Mouse (Mus musculus) layer of hippocampus, postnatal 25 days (tissue): Measurements from ENCODE around the gene Isyna1. TPM values are rescaled to one million over a fixed set of nuclear protein-coding genes. Genes with fewer than 3 reads are reported as not detected.
A peak's percentile ranks its signal among the peaks of the same experiment; 100 is the strongest.

Experiments used
- DNase-seq, 2 experiments: peaks; one replicate each; pipeline ENCODE4 v3.0.0; 2022; ENCODE audit warnings: mixed read lengths in 2 of 2, low spot score in 1 of 2; ENCODE audit errors: extremely low spot score in 1 of 2
- total RNA-seq, 2 experiments: library from RNA; stranded (reverse); gene quantifications; 2 replicates each; pipeline ENCODE4 v1.2.3; 2021

Isyna1 gene
- total RNA-seq, 2 experiments from 2014 or later, result 41.5 to 47.0 TPM

DNA sequence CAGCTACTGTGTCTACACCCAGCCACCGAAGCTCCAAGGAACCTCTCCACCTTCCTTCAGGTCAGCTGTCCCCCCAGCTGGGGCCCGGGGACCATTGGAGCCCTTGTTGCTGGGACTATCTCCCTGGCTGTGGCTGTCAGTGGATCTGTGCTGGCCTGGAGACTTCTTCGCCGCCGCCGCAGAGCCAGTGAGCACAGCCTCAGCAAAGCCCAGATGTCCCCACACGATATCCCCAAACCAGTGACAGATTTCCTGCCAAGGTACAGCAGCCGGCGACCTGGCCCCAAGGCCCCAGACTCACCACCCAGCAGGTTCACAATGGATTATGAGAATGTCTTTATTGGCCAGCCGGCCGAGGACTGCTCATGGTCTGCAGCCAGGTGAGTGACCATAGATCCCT lies 23.8 kb downstream of the Isyna1 start:
- no peak for DNase-seq

DNA sequence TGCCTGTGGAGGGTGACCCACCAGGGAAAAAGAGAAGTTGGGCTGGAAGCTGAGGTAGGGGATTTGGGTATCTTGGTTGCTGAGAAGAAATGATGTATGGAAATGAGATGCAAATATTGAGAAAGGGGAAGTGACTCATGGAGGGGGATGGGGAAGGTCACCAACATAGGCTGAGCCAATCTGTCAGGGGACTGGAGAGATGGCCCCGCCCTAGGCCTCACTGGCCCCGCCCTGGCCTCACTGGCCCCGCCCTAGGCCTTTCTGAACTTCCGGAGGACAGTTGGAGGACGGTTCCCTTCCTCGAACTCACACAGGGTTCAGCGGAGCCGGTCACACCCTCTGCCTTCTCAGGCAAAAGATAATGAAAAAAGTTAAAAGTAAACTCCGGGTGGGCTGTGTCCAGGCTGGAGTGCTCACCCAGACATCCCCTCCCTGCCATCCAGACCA lies 24.7 kb downstream of the Isyna1 start:
- DNase-seq, result no peak

DNA sequence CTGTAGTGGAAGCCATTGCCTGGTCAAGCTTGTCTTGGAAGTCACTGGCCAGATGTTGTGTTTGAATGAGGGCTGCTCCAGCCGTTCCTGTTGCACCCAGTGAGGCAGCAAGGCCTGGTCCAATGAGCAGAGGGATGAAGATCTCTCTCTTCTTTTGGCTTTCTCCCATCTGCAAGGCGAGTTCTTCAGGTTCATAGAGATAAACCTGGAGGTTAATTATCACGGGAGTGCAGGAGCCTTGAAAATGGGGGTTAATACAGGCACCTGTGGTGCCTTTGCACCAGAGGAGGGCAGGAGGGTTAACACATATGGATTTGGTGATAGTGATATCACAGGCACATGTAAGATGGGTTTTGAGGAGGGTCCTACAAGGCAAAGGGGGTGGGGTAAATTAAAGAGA lies 28.0 kb downstream of the Isyna1 start:
- no peak for DNase-seq

DNA sequence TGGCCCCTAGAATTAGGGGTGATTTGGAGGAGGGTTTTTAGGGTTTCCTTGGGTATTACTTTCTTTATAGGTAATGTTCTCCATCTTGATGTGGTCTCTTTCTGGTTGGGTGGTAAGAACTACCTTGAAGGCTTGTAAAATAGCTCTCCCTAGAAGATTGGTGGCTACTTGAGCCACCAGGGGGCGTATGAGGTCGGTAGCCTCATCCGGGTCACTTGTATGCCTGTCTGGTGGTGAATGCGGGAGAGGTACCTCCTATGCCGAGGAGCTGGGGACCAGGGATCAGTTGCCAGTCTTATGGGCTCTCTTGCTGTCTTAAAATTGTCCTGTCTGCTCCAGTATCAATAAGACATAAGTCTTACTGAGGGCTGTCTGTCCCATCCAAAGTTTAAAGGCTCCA lies 30.9 kb downstream of the Isyna1 start:
- DNase-seq, result peak in 1 of 2 experiments; percentile 37

DNA sequence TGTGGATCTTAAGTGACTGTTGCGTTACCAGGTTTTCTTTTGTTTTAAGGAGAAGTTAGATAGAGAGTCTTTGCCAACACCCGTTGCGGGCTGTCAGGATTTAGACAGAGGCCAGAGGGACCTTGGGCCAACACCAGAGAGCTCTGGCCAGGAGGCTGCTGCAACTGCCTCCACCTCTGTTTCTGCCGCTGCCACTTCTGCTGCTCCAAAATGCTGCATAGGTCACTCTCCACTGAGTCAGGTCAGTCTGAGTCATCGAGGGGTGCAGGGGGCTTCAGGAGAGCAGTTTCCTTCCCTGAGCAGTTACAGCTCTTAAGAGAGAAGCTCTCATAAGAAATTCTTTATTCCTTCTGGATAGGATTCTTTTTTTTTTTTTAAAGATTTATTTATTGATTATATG lies 32.9 kb downstream of the Isyna1 start:
- DNase-seq, result no peak

DNA sequence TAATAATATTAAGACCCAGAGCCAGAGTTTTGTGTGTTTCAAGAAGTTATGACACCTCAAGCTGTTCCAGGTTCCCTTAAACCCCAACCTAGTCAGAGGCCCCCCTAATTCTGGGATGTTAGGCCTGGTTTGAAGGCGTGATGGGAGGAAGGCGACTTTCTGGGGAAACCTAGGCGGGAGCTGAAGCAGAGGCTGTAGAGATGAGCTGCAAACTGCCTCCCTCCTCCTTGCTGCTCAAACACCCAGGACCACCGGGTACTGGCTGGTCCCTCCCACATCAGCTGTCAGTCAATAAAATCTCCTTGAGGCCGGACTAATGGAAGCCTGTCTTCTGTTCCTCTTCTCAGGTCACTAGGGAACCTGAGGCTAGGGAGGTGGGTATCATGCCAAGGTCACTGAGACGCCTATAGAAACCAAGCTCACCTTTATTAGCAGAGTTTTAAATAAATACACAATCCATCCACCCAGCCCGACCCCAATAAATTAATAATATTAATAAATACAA lies 34.9 kb downstream of the Isyna1 start:
- DNase-seq, result no peak

DNA sequence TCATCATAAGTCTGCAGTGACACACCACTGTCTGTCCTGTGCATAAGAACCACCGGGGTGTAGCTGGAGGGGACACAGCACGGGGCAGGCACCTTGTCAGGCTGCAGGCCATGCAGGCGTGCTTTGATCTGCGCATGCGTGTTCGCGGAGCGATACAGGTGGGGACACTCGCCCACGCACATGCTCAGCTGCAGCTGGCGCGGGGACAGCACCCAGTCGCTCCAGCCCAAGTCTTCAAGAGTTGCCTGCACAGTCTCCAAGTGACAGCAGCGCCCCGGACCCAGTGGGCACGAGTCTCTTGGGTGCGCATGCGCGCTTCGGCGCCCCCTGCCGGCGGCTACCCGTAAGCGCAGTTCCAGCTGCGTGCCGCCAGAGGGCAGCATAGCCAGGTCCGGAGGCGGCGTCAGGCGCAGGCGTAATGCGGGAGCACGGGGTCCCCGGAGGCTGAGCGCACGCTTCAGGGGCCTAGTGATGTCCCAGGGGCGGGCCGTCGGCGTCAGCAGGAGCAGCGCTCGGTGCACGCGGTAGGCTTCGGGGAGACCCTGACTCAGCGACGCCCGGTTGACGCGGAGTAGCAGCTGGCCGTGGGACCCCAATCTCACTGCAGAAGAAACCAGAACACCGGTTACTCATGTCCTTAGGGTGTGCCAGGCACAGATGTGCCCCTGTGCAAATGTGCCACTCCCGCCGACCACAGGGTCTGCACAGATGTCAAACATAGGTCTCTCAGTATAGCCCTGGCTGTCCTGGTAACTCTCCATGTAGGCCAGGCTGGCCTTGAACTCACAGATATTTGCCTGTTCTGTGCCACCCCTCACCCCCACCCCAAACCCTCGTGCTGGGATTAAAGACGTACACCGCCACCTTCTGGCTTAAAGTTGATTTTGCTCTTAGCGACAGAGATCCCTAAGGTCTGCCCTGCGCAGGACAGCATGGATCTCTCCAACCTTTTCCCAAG lies 35.7 kb downstream of the Isyna1 start:
- peak; percentile 82 to 94 for DNase-seq

DNA sequence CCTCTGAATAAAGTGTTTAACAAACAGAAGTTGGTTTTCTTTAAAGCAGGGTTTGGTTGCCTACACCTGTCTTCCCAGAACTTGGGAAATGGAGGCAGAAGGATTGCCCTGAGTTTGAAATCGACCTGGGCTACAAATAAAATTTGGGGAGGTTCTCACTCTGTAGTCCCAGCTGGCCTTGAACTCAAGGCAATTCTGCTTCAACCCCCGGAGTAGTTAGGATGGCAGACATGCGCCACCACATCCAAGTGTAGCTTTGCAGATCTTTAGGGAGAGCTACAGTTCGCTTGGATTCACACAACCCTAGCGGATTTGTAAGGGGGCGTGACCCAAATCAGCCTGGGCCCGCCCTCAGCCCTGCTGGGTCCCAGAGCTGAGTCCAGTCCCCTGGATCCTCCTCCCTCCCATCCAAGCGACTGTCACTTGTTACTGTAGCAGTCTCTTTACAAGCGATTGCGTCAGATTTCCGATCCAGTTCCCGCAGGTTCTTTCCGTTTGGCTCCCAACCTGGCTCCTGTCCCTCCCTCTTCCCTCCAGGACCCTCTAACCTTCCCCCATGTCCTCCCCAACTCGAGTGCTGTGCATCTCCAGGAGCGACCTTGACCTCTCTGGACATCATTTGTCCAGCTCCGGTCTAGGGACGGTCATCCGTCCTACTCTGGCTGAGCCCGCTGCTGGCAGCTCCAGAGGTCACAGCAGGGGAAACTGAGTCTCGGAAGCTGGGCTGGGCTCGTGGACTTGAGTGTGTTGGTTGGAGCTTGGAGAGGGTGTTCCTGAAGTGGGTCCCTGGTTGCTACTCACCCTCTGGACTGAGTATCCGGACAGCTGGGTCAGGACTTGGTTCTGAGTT lies 36.6 kb downstream of the Isyna1 start:
- no peak for DNase-seq

DNA sequence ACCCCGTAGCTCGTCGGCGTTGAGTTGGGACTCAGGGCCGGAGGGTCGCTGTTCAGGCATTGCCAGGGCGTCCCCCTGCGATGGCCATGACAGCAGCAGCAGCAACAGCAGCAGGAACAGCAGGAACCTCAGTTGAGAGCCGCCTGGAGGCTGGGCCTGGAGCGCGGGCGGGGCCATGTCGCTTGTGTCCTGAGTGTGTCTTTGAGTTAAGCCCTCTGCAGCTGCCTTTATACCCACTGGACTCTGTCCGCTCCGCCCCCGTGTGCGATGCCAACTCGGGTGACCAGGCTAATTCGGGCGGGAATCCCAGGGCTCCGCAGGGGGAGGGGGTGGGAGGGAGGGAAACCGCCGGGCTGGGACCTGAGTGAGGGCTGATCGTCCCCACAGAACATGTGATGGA lies 37.3 kb downstream of the Isyna1 start:
- no peak for DNase-seq

DNA sequence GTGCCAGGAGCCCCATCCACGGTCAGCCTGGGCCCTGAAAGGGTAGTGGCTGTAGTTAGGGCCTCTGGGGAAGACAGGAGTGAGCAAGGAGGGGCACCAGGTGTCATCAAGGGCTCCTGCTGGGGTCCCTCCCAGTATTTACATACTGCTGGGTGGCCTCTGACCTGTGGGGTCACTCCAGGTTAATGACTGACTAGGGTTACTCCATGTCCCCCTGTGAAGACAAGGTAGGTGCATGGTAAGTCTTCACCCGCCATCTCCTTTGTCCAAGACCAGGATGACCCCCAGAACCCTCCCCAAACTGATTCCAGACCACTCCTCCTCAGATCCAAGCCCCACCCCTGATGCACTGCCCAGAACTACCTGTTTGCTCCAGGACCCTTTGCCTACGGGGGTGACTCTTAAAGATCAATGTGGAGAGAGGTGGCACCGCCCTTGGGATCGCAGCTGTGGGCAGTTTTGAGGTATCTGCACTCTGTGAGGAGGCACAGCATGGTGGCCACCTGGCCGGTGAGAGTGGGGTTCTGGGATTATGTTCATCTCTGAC lies 38.2 kb downstream of the Isyna1 start, which contains the start of gene Gdf15:
Gdf15 (minus strand) TSS at position 111 of the 547 bp plus-strand sequence.
- no peak for DNase-seq

DNA sequence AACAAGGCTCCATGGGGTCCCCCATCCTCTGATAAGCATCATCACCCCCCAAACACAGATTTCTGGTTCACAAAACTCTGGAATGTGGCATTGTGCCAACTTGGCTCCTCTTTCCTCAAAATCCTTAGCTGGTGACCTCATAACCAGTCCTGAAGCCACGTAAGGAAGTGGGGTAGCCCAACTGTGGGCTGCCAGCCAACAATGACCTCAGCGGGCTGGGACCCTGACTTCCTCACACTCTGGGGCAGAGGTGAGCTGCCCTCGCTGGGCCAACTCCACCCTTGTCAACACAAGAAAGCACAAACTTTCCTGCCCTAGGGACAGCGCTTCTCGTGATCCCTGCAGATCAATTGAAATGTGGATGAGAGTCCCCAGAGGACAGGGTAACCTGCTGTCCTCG lies 39.9 kb downstream of the Isyna1 start:
- no peak for DNase-seq

DNA sequence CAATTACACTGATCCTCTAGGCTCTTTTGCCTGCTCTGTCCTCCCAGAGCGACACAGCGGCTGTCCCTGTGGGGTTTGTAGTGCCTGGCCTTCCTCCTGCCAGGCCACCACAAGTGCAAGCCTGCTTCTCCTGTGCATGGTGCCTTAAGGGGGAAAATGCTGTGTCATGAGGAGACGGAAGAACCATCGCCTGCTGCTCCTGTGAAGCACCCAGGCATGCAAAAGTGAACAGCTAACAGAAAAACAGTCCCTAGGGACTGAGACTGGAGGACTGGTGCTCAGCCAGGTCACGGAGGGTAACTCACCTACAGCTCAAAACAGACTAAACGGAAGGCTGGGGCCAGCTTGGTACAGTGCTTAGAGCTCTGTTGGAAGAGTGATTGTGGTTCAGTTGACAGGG lies 41.4 kb downstream of the Isyna1 start:
- no peak for DNase-seq

DNA sequence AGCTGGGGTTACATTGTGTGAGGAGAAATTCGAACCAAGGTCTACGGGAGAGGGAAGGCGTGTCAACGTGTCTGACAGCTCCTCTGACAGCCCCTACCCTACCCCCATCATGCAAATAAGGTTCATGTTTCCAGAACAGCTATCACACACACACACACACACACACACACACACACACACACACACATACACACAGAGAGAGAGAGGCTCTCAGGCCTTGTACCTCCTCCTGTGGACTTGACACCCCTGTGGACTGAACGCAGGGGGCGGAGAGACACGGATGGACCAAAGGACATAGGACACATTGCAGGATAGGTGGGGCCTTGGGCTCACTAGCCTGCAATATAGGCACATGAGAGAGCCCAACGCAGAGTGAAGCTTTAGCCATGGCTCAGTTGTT lies 42.7 kb downstream of the Isyna1 start:
- no peak for DNase-seq

DNA sequence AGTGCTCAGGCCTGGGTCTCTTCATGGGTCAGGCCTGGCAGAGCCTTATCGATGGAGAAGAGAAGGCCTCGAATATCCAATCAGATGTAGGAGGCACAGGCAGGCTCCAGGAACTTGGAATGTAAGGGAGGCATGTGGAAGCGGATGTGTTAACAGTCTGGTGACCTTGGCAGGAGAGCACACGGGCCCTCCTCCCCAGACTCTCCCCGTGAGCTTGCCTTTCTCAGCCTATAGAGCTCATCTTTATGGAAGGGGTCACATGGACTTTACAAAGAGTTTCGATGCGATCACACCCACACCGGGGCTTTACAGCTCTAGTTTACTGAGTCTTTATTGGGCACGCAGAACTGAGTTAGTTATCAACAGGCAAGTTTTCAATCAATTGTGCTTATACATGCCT lies 44.6 kb downstream of the Isyna1 start:
- no peak for DNase-seq

DNA sequence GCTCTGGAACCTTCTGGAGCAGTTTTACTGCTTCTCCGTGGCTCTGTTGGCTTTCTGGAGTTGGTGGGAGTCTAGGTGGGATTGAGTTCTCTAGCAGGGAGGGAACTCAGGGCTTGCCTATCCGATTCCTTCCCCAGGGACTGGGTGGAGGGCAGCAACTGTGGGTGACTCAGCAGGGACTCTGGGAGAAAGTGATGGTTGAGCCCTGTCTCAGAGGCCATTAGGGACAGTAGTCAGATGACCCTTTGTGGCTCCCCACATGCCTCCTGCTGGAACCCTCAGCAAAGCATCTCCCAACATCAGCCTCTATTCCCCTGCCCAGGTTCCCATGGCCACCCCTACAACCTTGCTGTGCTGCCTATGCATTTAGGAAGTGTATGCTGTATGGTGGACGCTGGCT lies 48.8 kb downstream of the Isyna1 start:
- no peak for DNase-seq

DNA sequence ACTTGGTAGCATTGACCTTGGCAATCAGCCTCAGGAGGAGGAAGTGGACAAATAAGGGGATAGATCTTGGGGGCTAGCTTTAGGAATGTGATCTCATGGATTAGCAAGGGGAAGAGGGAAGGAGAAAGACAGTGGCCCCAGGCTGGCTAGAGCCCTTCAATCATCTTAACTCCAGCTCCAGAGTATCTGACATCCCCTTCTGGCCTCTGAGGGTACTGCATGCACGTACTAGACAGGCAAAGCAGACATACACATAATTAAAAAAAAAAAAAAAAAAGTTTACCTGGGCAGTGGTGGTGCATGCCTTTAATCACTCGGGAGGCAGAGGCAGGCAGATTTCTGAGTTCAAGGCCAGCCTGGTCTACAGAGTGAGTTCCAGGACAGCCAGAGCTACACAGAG lies 49.9 kb downstream of the Isyna1 start:
- no peak for DNase-seq

DNA sequence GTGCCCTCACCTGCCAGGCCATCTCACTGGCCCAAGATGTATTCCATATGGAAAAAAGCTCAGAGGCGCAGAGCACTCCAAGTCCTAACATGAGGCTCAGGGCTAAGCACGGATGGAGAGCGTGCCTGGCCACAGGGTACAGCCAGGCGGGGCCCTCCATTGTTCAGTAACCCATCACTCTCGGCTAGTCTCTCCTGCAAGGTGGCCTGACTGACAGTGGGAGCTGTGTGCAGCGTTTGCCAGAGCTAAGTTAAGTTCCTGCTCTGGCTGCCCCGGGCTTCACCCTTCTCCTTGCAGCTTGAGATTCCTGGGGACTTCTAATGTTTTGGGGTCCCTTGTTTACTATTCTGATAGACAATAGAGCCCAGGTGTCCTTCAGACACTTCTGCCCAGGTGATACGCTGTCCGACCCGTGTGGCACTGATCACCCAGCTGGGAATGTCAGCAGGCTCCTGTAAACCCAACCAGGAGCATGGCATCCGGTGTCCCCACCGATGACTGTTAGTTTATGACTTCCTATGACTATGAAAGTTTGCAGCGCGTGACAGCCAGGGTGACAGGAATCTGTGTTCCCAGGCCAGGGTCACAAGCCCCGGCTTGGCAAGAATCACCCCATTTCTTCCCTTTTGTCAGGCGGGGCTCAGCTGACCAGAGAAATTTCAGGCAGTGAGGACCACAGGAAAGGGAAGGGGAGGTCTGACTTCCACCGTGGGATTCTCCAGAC lies 51.5 kb downstream of the Isyna1 start:
- DNase-seq, result no peak

DNA sequence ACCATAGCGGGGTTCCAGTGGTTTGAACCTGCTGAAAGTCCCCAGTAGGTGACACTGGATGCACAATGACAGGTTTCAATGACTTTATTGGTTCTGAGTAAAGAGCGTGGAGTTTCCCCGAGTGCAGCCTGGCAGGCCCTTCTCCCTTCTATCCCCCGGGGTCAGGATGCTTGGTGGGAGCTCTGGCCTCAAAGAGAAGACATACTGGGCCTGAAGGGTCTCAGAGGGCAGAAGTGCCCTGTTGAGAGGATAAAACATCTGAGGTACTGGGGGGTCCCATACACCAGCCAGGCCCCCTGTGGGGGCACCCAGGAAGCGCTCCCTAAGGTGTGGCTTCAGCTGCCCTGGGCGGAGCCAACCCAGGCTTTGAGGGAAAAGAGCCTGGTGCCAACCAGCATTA lies 52.2 kb downstream of the Isyna1 start:
- DNase-seq, result no peak

DNA sequence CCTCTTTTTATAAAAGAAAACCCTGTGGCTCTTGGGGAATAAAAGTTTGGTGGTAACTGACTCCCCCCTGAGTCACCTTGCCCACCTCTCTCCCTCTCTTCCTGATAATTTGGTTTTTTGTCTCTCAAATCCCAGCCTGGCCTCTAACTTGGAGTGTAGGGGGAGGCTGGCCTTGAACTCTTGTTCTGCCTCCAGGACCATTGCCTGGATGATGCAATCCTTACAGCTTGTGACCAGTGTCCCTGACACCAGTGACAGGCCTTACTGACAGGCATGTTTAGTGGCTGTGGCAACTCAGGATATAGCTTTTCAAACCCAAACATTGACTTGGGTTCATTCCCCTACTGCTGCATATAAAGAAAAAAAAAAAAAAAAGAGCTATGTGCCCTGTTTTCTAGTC lies 52.6 kb downstream of the Isyna1 start:
- no peak for DNase-seq
